Mouse (Mus musculus) monocyte, adult 59 days (primary cell): ENCODE data around the gene Ddx4. TPM values are rescaled to one million over a fixed set of nuclear protein-coding genes. Genes with fewer than 3 reads are reported as not detected.

ENCODE experiments used
- total RNA-seq, 2 experiments: library from RNA; stranded (reverse); gene quantifications; one replicate each; pipeline ENCODE4 v1.2.4; 2023

The Ddx4 gene
- total RNA-seq = not detected

DNA sequence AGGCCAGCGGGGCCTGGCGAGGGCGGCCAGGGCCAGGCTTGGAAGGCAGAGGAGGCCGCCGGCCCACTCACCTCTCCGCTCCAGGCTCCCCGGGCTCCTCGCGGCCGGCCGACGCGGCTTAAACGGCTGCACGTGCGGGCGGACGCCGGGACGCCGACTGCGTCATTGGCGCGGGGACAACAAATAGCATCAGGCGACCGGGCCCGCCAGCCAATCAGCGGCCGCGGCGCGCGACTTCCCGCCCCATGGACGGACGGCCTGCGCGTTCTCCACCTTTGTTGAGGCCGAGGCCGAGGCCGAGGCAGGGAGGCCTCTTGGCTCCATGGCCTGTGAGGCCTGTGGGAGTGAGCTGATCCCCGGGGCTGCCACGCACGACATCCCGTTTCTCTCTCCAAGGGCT lies at the start of gene Ddx4:
TSS of gene Ddx4 (minus strand) at position 271 of the 400 bp plus-strand sequence.

DNA sequence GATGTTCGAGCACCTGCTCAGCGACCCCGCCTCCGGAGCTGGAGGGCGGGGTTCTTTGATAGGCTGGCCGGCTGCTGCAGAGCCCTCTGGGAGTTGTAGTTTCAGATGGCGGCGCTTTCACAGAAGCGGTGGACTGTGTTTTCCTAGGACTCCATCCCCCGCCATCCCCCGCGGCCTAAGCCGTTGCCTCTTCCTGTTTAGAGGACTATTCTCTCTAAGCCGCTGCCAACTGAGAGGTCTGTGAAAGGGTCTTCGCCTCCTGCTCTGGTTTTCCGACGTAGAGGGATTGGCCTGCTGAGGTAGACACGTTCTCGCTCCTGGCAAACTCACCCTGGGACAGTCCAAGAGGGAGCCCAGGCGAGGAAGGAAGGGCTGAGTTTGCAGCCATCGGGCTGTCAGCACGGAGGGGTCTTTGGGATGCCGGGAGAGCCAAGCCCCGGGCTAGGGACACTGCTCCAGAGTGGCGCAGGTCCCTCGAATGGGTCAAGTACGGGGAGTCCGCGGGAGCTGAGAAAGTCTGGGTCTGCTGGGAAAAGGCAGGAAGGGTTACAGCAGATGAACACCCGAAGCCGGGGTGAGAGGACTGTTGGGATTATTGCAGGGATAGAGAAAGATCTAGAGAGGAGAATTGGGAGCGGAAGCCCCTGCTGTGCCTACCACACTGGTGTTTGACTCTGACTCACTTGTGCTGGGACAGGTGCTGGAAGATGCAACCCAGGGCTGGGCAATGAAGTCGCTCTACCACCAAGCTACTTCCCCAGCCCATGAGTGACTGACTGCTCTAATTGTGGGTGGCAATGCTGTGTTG lies 8.5 kb upstream of the Ddx4 start, which contains the start of gene Slc38a9:
TSS of gene Slc38a9 (plus strand) at position 178 of the 808 bp plus-strand sequence.

DNA sequence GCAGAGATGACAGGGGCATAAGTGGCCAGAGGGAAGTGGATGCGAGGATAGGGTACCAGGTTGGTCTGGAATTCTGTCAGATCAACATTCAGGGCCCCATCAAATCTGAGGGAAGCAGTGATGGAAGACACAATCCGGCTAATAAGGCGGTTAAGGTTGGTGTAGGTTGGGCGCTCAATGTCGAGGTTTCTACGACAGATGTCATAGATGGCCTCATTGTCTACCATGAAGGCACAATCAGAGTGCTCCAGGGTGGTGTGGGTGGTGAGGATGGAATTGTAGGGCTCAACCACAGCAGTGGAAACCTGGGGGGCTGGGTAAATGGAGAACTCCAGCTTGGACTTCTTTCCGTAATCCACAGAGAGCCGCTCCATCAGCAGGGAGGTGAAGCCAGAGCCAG lies 58.0 kb downstream of the Ddx4 start, which contains the start of gene Il31ra:
TSS of gene Il31ra (minus strand) at position 101 of the 400 bp plus-strand sequence.

Other genes starting within 250 kb of the Ddx4 start
- gene Il6st, start 188.4 kb downstream of the Ddx4 start, total RNA-seq = 100 to 1,000 TPM; 102 to 128 TPM
- 1 to 10 TPM; 6.6 to 8.0 TPM for gene Il31ra, start 58.1 kb downstream of the Ddx4 start, total RNA-seq
- gene Slc38a9, start 8.3 kb upstream of the Ddx4 start, total RNA-seq = 10 to 100 TPM; 70.7 to 70.9 TPM
- gene Plpp1, start 148.3 kb upstream of the Ddx4 start, total RNA-seq = 1 to 10 TPM; 9.4 TPM